Mouse (Mus musculus) cortical plate, adult 2 months (tissue): ENCODE data around the gene Lsm14b.

Source experiments
- CTCF ChIP-seq: fragments of 200-500 bp; IDR thresholded peaks from 2 replicates; pipeline ENCODE4 v1.5.1; 2011; ENCODE audit warnings: mild to moderate bottlenecking, control low read depth, low read length; ENCODE audit not compliant: insufficient read depth; ENCODE audit errors: extremely low read depth
- POLR2A ChIP-seq: fragments of 200-500 bp; IDR thresholded peaks from 2 replicates; pipeline ENCODE4 v1.6.1; 2011; ENCODE audit warnings: mild to moderate bottlenecking, low read length, control low read depth; ENCODE audit not compliant: insufficient read depth; ENCODE audit errors: extremely low read depth

DNA sequence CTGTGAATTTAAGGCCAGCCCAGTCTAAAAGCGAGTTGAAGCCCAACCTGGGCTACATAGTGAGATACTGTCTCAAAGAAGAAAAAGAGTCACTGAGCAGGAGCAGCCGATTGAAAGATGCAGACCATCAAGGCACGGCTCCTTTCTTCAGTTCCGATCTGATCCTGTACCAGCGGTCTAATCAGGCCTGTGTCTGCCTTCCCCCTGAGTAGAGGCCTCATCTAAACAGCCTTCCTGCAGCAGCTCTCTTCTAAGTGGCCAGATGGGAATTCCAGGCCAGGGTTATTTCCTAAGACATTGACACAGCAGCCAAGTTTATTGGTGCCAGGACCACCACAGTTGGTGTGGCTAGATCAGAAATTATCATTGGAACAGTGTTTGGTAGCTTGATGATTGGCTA is 31.7 kb upstream of the Lsm14b start:
- TF ChIP-seq CTCF (no peak), POLR2A (no peak)
